Mouse (Mus musculus) cerebellum, adult 9-11 months (tissue): ENCODE results near the gene Ccdc28b.

Source experiments
- DNase-seq: peaks from one replicate; pipeline ENCODE4 v3.0.0; 2022

The Ccdc28b gene

GRCm38 (mm10) chr4:129584370-129584769 lies 39.4 kb downstream of the Ccdc28b start:
- no peak for DNase-seq

GRCm38 (mm10) chr4:129582251-129582650 lies 41.5 kb downstream of the Ccdc28b start:
- no peak for DNase-seq

- peak; percentile 72 for DNase-seq
Measured at GRCm38 (mm10) chr4:129580347-129580746, 43.4 kb downstream of the Ccdc28b start.

GRCm38 (mm10) chr4:129578466-129578865 lies 45.3 kb downstream of the Ccdc28b start, which contains the start of gene Fam167b:
Gene Fam167b (minus strand): TSS chr4:129578549.
- DNase-seq: no peak

GRCm38 (mm10) chr4:129577688-129578087 lies 46.1 kb downstream of the Ccdc28b start:
- no peak for DNase-seq

GRCm38 (mm10) chr4:129576863-129577491 lies 46.8 kb downstream of the Ccdc28b start:
- no peak for DNase-seq

- no peak for DNase-seq
Measured at GRCm38 (mm10) chr4:129575171-129575844, 48.4 kb downstream of the Ccdc28b start.

GRCm38 (mm10) chr4:129573430-129573829 lies 50.3 kb downstream of the Ccdc28b start, which contains the start of gene Lck:
Gene Lck (minus strand): TSS chr4:129573641.
- no peak for DNase-seq

- DNase-seq: no peak
Measured at GRCm38 (mm10) chr4:129573093-129573370, 50.7 kb downstream of the Ccdc28b start.

GRCm38 (mm10) chr4:129572236-129573092 lies 51.3 kb downstream of the Ccdc28b start:
- no peak for DNase-seq

GRCm38 (mm10) chr4:129571551-129572084 lies 52.1 kb downstream of the Ccdc28b start:
- no peak for DNase-seq

GRCm38 (mm10) chr4:129570028-129570427 lies 53.7 kb downstream of the Ccdc28b start:
- DNase-seq: no peak
